Mouse (Mus musculus) lung, postnatal 25 days (tissue): Measurements from ENCODE around the gene Zfp239.

Source experiments
- DNase-seq: peaks from one replicate; pipeline ENCODE4 v3.0.0; 2022; ENCODE audit warnings: low spot score

Gene Zfp239

DNA sequence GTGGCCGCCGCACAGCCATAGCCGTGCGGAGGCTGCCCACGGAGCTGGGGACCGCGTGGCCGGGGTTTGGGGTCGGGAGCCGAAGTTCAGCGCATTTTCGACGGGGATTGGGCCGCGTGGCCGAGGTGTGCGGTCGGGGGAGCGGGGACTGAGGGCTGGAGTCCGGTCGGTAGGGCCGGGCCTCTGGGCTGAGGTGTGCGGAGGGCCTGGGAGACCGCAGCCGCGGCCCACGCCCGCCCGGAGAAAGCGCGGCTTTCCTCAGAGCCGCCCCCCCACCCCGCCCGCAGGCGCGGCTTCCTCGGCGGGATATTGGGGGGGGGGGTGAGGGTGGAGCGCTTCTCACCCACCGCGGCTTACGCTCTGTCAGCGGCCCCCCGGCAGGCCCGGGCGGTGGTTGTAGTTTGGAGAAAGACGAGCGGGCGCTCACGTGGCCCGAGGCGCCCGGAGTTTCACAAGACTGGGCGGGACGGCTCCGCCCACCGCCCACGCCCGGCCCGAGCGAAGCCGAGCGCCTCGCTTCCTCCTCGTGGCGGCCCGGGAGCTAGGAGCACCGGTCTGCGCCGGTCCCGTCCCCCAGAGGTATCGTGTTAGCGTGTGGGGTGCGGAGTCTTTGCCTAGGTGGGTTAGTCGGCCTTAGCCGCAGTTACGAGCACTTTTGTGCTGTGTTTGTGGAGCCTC lies 45.5 kb downstream of the Zfp239 start:
- DNase-seq = peak; percentile 87

DNA sequence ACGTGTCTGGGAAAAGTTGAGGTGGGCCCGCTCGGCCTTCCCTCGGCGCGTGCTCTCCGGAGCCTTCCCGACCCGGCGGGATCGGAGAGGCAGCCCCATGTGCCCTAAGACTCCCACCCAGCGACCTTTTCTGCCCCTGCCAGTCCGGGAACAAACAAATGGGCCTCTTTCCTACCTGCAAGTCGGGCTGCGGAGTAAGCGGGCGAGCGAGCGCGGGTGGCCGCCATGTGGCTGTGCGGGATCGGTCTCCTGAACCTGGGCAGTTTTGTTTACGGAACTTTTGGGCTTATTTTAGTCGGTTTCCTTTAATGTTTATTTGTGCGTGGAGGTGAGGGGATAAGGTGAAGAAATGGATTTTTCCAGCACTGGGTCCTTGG lies 46.1 kb downstream of the Zfp239 start:
- no peak for DNase-seq

DNA sequence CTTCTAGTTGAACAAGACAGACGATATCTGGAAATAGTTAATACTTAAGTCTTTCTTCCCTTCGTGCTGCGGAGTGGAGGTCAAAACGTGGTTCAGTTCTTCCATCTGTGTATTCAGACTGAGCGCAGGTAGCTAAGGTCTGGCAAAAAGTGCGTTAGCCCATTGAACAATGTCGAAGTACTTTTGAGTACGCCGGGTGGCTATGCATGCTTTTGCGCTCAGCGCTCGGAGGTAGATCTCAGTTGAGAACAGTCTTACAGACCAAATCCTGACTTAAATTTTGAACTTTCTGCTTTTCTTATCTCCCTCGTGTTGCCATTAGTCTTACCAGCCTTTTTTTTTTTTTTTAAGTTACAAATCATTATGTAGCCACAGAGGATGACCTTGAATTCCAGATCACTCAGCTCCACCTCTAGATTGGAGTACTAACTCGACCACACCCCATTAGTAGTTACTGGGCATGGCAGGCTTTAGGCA lies 46.6 kb downstream of the Zfp239 start:
- DNase-seq = no peak

DNA sequence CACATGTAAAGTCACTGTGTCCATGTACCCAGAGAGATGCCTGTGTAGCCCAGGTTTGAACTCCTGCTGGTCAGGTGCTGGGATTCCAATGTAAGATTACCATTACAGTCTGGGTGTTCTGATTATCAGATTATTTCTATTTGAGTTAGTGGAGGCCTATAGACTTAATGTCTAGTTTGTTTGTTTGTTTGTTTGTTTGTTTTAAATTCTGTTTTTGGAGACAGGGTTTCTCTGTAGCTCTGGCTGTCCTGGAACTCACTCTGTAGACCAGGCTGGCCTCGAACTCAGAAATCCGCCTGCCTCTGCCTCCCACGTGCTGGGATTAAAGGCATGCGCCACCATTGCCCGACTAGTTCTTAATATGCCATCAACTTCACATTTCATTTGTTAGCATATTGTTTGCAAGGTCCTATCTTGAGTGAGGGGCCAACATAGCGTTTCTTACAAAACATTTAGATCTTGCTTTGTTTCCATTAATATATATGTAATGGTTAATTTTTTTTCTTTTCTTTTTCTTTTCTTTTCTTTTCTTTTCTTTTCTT lies 48.3 kb downstream of the Zfp239 start:
- no peak for DNase-seq

DNA sequence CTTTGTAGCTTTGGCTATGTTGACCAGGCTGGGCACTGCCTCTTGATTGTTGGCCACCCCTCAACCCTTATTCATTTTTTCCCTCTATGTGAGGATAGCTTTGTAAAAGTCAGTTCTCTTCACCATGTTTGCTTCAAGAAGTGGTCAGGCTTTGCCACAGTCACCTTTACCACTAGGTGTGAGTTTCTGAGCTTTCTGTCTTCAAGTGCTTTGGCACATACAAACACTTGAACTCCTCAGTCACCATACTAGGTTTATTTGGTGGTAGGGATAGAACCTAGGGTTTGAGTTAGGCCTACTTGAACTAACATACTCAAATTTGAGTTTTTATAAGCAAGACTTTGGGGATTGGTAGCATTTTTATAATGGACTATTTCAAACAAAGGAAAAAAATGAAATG lies 52.6 kb downstream of the Zfp239 start:
- no peak for DNase-seq

DNA sequence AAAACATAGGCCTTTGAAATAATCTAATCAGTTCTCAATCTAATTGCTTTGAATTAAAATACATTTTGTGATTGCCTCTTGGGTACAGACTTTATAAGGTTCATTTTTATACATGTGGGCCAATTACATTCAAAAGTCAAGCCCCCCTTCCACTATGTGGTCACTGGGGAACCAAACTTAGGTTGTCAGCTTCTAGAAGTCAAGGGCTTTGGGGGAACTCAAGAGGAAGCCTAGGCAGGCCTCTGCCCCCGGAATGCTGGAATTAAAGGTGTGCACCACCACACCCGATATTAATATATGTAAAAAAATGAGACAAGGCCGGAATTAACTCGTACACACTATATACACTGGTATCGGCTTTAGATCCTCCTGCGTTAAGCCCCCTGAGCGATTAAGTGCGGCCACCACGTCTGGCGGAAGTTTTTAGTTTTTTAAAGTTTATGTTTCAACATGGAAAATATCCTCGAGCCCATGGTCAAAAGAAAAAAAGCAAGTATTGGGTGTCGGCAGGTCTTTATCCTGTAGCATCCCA lies 54.4 kb downstream of the Zfp239 start:
- DNase-seq = no peak

DNA sequence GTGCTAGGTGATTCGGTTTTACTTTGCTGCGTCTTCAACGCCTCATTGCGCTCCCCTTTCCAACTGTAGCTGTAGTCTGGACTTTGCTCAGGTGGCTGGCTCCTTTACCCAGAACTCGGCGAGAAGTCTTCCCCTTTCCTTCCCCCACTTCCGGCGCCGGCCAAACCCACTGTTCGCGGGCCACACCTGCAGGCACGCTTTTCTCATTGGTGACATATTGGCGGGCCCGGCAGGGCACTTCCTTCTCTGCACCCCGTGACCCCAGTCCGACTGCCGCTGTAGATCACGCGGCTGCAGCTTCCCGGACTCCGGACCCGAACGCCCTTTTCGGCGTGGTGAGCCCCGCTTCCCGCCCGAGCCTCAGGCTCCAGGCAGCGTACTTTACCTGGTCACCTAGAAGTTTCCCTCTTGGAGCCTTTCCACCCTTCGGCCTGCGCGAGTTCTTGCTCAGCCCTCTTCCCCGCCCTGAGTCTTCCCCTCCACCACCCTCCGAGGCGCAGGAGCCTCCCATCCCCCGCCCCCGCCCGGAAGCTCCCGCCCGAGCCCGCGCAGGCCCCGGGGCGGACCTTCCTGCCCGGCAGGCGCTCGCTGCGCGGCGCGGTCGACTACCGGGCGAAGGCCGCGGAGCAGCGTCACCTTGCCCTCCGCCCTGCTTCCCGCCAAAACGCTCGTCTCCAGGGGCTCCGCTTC lies 55.0 kb downstream of the Zfp239 start:
- DNase-seq = peak; percentile 90

DNA sequence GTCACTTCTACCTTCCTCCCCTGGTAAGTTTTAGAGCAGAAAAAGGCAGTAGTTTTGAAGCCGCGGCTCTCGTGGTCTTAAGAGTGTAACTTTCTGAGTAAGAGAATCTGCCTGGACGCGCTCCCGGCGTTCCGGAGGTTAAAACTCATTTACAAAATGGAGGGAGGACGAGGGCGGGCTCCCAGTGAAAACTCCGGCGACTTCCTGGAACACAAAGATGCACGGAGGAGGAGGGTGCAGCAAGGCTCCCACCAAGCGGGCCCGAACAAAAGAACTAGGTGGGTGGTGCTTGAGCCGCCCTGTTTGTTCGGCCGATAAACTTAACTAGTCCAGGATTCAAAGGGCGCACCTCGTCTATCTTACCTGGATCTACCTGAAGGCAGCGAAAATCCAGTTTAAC lies 55.7 kb downstream of the Zfp239 start:
- DNase-seq = peak; percentile 72

DNA sequence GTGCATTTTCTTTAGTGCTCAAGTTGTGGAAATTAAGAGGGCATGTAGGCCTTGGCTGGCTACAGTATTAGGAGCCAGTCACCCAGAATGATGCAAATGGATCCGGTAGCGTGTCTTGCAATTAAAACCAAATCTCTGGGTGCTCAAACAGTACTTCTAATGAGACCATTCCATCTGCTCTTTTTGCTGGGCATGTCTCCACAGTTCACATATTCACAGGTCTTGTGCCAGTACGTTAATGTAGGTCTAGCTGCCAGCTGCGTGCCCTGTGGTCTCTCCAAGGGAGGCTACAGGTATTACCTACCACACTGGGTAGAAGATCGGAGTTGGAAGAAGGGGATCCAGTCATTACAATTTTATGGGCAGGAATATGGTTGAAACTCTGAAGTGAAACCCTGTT lies 56.1 kb downstream of the Zfp239 start:
- no peak for DNase-seq

DNA sequence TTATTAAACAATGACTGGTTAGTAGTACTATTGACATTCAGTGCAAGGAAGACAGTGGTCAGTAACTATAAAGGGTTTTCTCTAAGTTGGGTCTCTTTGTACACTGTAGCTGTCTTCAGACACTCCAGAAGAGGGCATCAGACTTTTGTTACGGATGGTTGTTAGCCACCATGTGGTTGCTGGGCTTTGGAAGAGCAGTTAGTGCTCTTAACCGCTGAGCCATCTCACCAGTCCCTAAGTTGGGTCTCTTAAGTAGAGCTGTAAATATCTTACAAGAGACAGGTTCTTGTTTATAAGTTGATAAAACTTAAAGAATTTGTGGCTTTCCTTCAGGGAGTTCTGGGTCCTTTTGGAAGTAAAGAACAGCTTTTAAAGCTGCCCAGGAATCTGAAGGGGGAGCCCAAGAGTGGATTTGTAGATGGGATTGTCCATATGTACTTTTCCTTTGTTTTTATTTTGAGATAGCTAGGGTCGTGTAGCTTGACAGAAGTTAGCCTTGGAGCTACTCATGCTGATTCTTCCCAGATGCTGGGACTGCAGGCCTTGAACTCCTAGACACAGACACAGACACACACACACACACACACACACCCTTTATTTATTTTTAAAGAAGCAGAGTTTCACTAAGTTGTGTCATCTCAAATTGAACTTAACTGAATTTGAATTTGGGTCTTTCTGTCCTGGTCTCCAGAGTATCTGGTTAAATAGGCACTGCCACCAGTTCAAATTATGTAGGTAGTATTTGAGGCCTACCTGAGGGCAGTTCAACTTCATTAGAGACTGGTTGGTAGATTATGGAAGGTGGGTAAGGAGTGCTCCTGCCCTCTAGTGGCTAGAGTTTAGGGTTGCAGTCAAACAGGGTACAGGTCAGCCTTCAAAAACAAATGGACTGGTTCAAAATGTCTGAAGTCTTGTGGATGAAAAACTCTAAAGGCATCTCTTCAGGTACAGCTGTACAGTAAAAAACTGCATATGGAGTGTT lies 59.0 kb downstream of the Zfp239 start:
- peak; percentile 69 for DNase-seq

DNA sequence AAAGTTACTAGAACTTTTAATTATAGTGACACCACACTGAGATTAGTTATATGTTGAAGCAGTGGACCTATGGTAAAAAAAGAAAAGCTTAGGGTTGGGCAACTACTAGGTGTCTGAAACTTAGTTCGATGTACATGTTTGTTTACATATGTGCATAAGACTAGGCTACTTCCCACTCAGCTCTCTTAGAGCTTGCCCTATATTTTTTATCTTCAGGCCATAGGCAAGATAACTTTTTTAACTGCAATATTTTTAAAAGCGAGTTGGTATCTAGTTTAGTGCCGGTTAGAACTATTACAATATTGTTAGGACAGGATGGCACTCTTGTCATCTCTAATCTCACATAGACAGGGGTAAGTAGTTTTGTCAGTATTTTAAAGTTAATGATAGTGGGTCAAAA lies 60.1 kb downstream of the Zfp239 start:
- no peak for DNase-seq
